Comparison of ENCODE assay signal across 7 mouse cellular contexts in the genomic region with DNA sequence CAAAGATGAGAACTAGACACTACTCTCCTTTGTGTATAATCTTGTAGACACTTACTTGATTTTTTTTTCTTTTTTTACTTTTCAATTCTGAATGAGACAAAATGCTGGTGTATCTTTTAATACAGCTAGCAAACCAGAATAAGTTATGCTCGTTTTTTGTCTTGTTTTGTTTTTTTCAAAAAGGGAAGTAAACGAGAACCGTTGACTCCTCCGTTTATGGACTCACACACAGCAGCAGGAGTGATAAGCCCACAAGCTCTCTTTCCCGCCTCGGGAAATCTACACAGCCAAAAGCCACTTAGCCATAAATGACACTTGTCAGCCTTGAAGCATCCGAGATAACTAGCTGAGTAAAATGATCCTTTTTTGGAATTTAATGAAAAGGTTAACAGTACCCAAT. TPM values are rescaled to one million over a fixed set of nuclear protein-coding genes. Genes with fewer than 3 reads are reported as not detected.
DNase-seq lines count a peak whose midpoint lies in the region; ATAC-seq and TF ChIP-seq lines count a peak whose summit lies in the region.
"Not testable (repeated sequence)": the region's sequence is repeated elsewhere in the genome, so short reads cannot be mapped to it uniquely, and the experiment has no call there.

No protein-coding gene starts in this region.

- peak overlapping the region; percentile 84 for H3K4me2 ChIP-seq in heart, embryonic 13.5 days
- H3K4me2 ChIP-seq in heart, postnatal 0 days (ENCODE audit: low read depth, low read length), result peak overlapping the region; percentile 83
- peak overlapping the region; percentile 76 for H3K4me2 ChIP-seq in liver, embryonic 14.5 days (ENCODE audit: low read depth)
- H3K4me2 ChIP-seq in lung, embryonic 14.5 days, result peak overlapping the region; percentile 80

- H3K36me3 ChIP-seq in G1E (replicated peaks), result peaks cover 23% of the 10 kb centered on the region
- H3K36me3 ChIP-seq in heart, embryonic 13.5 days; liver, embryonic 14.5 days (replicated peaks; ENCODE audit: control insufficient read depth, insufficient read depth, low read depth); lung, embryonic 14.5 days (ENCODE audit: insufficient read depth): not testable (repeated sequence)
- H3K36me3 ChIP-seq in heart, postnatal 0 days (replicated peaks; ENCODE audit: control insufficient read depth, insufficient read depth, low read length), result peaks cover 13% of the 10 kb centered on the region

- not testable (repeated sequence) for TF ChIP-seq EP300 in heart, postnatal 0 days (IDR thresholded peaks at IDR 0.05; ENCODE audit: low read depth); liver, embryonic 14.5 days (IDR thresholded peaks at IDR 0.05; ENCODE audit: low read depth)

- WGBS in heart, embryonic 13.5 days, result 17% methylated on average over 7 of the region's 7 CpGs
- 19% methylated on average over 7 of the region's 7 CpGs for WGBS in heart, postnatal 0 days
- WGBS in liver, embryonic 14.5 days (ENCODE audit: insufficient replicate concordance), result 9% methylated on average over 7 of the region's 7 CpGs
- 43% methylated on average over 7 of the region's 7 CpGs for WGBS in lung, embryonic 14.5 days

- H3K4me3 ChIP-seq in G1E (ENCODE audit: low read depth, low read length); liver, embryonic 14.5 days (ENCODE audit: insufficient read depth in 1 of 2, low read depth in 2 of 2, low read length in 2 of 2); lung, embryonic 14.5 days (ENCODE audit: low read depth, low read length): not testable (repeated sequence)
- H3K4me3 ChIP-seq in heart, embryonic 13.5 days, result peak overlapping the region; percentile 45
- peak overlapping the region; percentile 55 for H3K4me3 ChIP-seq in heart, postnatal 0 days (ENCODE audit: low read depth, low read length)

- ATAC-seq in G1E (ENCODE audit: extremely low read depth, insufficient number of reproducible peaks, low FRiP score, poor library complexity, severe bottlenecking), result peak; percentile 48
- ATAC-seq in common myeloid progenitor, adult 5-6 weeks (replicated peaks; ENCODE audit: low read depth, poor library complexity, severe bottlenecking), result peak; percentile 46
- not testable (repeated sequence) for ATAC-seq in heart, embryonic 13.5 days (ENCODE audit: extremely low read depth, insufficient number of reproducible peaks, low FRiP score, low TSS enrichment); heart, postnatal 0 days (ENCODE audit: insufficient read depth, low read depth); lung, embryonic 14.5 days (ENCODE audit: insufficient read depth)
- ATAC-seq in liver, embryonic 14.5 days (ENCODE audit: insufficient read depth), result peak; percentile 30; the same call in 1 of the 2 replicates
- ATAC-seq in megakaryocyte, adult 5-6 weeks (ENCODE audit: poor library complexity, severe bottlenecking), result peak; percentile 25; the same call in 1 of the 2 replicates

- not testable (repeated sequence) for H3K9me3 ChIP-seq in G1E (replicated peaks); heart, embryonic 13.5 days; heart, postnatal 0 days (replicated peaks; ENCODE audit: control insufficient read depth, low read length); liver, embryonic 14.5 days (ENCODE audit: control insufficient read depth, low read length); lung, embryonic 14.5 days (ENCODE audit: low read depth, low read length)

- H3K9ac ChIP-seq in heart, embryonic 13.5 days, result 0 out of 2 replicates have a peak overlapping the region, but pooled peaks have one; percentile 56
- not testable (repeated sequence) for H3K9ac ChIP-seq in heart, postnatal 0 days (replicated peaks; ENCODE audit: low read depth, low read length); liver, embryonic 14.5 days (replicated peaks); lung, embryonic 14.5 days

- TF ChIP-seq CTCF in G1E (IDR thresholded peaks at IDR 0.05; ENCODE audit: low read depth, low read length); heart, postnatal 0 days (IDR thresholded peaks at IDR 0.05; ENCODE audit: low read depth); liver, embryonic 14.5 days (IDR thresholded peaks at IDR 0.05; ENCODE audit: low read depth); lung, embryonic 14.5 days (IDR thresholded peaks at IDR 0.05; ENCODE audit: low read depth): not testable (repeated sequence)

- H3K27me3 ChIP-seq in G1E (ENCODE audit: insufficient read depth, low read length); heart, embryonic 13.5 days (replicated peaks); heart, postnatal 0 days (ENCODE audit: control insufficient read depth, insufficient read depth, low read length); liver, embryonic 14.5 days (ENCODE audit: control insufficient read depth, insufficient read depth, low read length); lung, embryonic 14.5 days (ENCODE audit: insufficient read depth, low read length): not testable (repeated sequence)

- not testable (repeated sequence) for H3K27ac ChIP-seq in heart, embryonic 13.5 days (replicated peaks); heart, postnatal 0 days (ENCODE audit: low read depth); liver, embryonic 14.5 days; lung, embryonic 14.5 days (ENCODE audit: low read depth)

- DNase-seq in G1E (ENCODE audit: low spot score); heart, postnatal 0 days (ENCODE audit: low spot score); liver, embryonic 14.5 days (ENCODE audit: low read depth in 3 of 3, low spot score in 3 of 3); lung, embryonic 14.5 days: not testable (repeated sequence)

- H3K4me1 ChIP-seq in G1E (ENCODE audit: insufficient read depth, low read depth, low read length), result peaks cover 24% of the 10 kb centered on the region
- H3K4me1 ChIP-seq in heart, embryonic 13.5 days, result peaks cover 18% of the 10 kb centered on the region
- not testable (repeated sequence) for H3K4me1 ChIP-seq in heart, postnatal 0 days (ENCODE audit: control insufficient read depth, insufficient read depth); liver, embryonic 14.5 days (replicated peaks; ENCODE audit: control insufficient read depth in 2 of 2, insufficient read depth in 2 of 2, low read length in 1 of 2); lung, embryonic 14.5 days (ENCODE audit: insufficient read depth)

RNA-seq across cellular contexts. Expression of a gene that starts 22.1 kb away (rescaled TPM):
- total RNA-seq in G1E (2014; fragmentation: Nextera tagmentation) (11.9 and 12.5 TPM in 2 replicates), G1E (2017) (19.9 and 20.2 TPM in 2 replicates)
- 2.2 TPM in 2 replicates for polyA plus RNA-seq in G1E (2012)
- 29.6 and 31.5 TPM in 2 replicates for total RNA-seq in common myeloid progenitor, adult 5-6 weeks (2017)
- 8.7 and 10.6 TPM in 2 replicates for polyA plus RNA-seq in heart, embryonic 13.5 days (2015; fragmentation: Nextera tagmentation; extraction: Ambion mirVana)
- 2.2 and 8.1 TPM in 2 replicates for total RNA-seq in heart, postnatal 0 days (2014; rRNA removed; ENCODE audit: low replicate concordance)
- polyA plus RNA-seq in heart, postnatal 0 days (2015; fragmentation: Nextera tagmentation; extraction: Ambion mirVana), result 5.9 and 7.2 TPM in 2 replicates
- 1.2 and 2.7 TPM in 2 replicates for polyA plus RNA-seq in liver, embryonic 14.5 days (2012; rRNA removed)
- polyA plus RNA-seq in liver, embryonic 14.5 days (2014; fragmentation: Nextera tagmentation; extraction: Ambion mirVana), result 4.4 and 5.1 TPM in 2 replicates
- 14.4 and 17.0 TPM in 2 replicates for polyA plus RNA-seq in lung, embryonic 14.5 days (2014; fragmentation: Nextera tagmentation; extraction: Ambion mirVana)
- 17.5 and 24.1 TPM in 2 replicates for total RNA-seq in megakaryocyte, adult 5-6 weeks (2015)
- 55.3 and 59.3 TPM in 2 replicates for total RNA-seq in megakaryocyte, adult 5-6 weeks (2017)

RNA-seq across cellular contexts. Expression of a gene that starts 22.7 kb away (rescaled TPM):
- total RNA-seq in G1E (2014; fragmentation: Nextera tagmentation), result 114 and 124 TPM in 2 replicates
- total RNA-seq in G1E (2017), result 61.5 and 75.9 TPM in 2 replicates
- 2.0 and 2.5 TPM in 2 replicates for polyA plus RNA-seq in G1E (2012)
- 51.8 TPM in 2 replicates for total RNA-seq in common myeloid progenitor, adult 5-6 weeks (2017)
- 18.9 and 19.8 TPM in 2 replicates for polyA plus RNA-seq in heart, embryonic 13.5 days (2015; fragmentation: Nextera tagmentation; extraction: Ambion mirVana)
- 18.8 and 34.7 TPM in 2 replicates for total RNA-seq in heart, postnatal 0 days (2014; rRNA removed; ENCODE audit: low replicate concordance)
- 7.1 and 8.5 TPM in 2 replicates for polyA plus RNA-seq in heart, postnatal 0 days (2015; fragmentation: Nextera tagmentation; extraction: Ambion mirVana)
- 4.0 and 5.2 TPM in 2 replicates for polyA plus RNA-seq in liver, embryonic 14.5 days (2012; rRNA removed)
- 5.5 and 8.9 TPM in 2 replicates for polyA plus RNA-seq in liver, embryonic 14.5 days (2014; fragmentation: Nextera tagmentation; extraction: Ambion mirVana)
- 29.5 and 31.7 TPM in 2 replicates for polyA plus RNA-seq in lung, embryonic 14.5 days (2014; fragmentation: Nextera tagmentation; extraction: Ambion mirVana)
- total RNA-seq in megakaryocyte, adult 5-6 weeks (2015), result 68.3 and 74.4 TPM in 2 replicates
- 65.6 and 77.4 TPM in 2 replicates for total RNA-seq in megakaryocyte, adult 5-6 weeks (2017)
